ENCODE assay signal across 23 mouse cellular contexts in the genomic region with DNA sequence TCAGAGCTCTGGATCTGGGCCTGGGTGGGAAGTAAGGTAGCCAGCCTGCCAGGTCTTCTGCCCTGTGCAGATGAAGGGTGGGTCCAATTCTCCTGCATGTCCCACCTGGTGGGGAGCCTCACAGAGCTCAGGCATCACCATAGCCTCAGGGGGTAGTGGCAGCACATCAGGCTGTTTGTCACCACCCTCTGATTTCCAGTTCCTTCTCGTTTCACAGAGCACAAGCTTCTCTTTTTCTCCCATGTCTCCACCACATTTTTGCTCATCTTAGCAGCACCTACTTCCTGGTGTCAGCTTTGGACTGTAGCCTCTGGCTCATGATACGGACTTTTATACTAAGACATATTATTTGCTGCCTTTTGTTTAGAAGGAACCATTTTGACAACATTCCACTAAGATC.
"Had no signal": no experiment of that assay in that cellular context is flagged by ENCODE, and none has a peak within 500 bp of the region (broad histone marks: within the 10 kb centered on the region; RNA-seq: fewer than 3 reads in every experiment).

No protein-coding gene starts in this region.

- ATAC-seq: intestine, postnatal 0 days; liver, postnatal 0 days; lung, postnatal 0 days had no signal

- H3K27ac ChIP-seq: kidney, postnatal 0 days; layer of hippocampus, adult 2 months; left cerebral cortex, adult 2 months; limb, embryonic 12.5 days; limb, embryonic 15.5 days; liver, embryonic 14.5 days; neural tube, embryonic 12.5 days; neural tube, embryonic 15.5 days had no signal

- DNase-seq: kidney, adult 2 months; kidney, postnatal 25 days; layer of hippocampus, adult 9-11 months; layer of hippocampus, postnatal 36 days; liver, postnatal 0 days; lung, embryonic 14.5 days; midbrain, embryonic 14.5 days; right cerebral cortex, adult 18-20 months; right cerebral cortex, postnatal 14 days; right cerebral cortex, postnatal 4 days; thymus, adult 18-20 months; thymus, postnatal 14 days; thymus, postnatal 4 days had no signal

- H3K36me3 ChIP-seq: limb, embryonic 12.5 days; limb, embryonic 15.5 days; neural tube, embryonic 12.5 days; neural tube, embryonic 15.5 days had no signal

- H3K4me3 ChIP-seq: layer of hippocampus, adult 2 months; left cerebral cortex, adult 2 months; limb, embryonic 12.5 days; limb, embryonic 15.5 days; neural tube, embryonic 12.5 days; neural tube, embryonic 15.5 days had no signal
